Mouse (Mus musculus): ENCODE results near the gene 0610010K14Rik. TPM values are rescaled to one million over a fixed set of nuclear protein-coding genes. Genes with fewer than 3 reads are reported as not detected.

0610010K14Rik gene
- polyA plus RNA-seq, 1 experiment from 2014 or later = 50.1 TPM

DNA sequence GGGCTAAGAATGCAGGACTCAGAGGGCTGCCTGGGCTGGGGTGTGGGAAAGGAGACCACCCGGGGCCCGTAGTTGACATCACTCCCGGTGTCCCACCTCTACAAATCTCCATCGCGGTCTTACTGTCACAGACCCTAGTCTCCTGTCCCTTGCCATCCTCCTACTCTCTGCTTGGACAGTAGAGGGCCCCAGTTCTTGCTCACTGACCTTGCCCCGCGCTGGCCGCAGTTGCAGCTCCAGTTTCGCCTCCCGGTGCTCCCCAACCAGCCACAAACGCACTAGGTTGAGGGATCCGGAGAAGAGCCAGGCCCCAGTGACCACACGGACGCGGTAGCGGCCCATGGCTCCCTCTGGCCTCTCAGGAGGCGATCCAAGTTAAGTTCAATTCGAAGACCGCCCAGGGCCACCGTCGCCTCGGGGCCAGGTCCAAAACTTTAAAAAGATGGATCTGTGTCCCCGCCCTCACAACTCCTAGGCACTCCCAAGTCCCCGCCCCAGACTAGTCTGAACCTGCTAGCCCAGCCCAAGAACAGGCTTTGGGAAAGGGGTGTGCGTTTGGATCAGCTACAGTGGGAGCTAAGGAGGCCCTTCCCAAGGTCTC is 17.3 kb upstream of the 0610010K14Rik start, which contains the start of gene Alox12:
TSS of gene Alox12 (minus strand) at position 423 of the 601 bp plus-strand sequence.
- DNase-seq (ENCODE audit: low read depth, low spot score) = no peak
- in situ Hi-C loops (cut with MboI; ENCODE audit: low pct_unique_long_range_greater_than_20kb) = loop anchor here (5.0 kb wide), 1 partner anchor 37 kb away; no protein-coding TSS in a partner anchor
- ATAC-seq = no peak
- TF ChIP-seq CTCF (IDR thresholded peaks at IDR 0.05) = no peak
- ChIA-PET CTCF (interaction anchor here (1.2 kb wide), 1 partner anchor 8 kb away, joined by 3 read pairs; no protein-coding TSS in a partner anchor), POLR2A (no interaction called here)
- H3K27me3 ChIP-seq = peaks cover 53% of the 10 kb centered on the region

DNA sequence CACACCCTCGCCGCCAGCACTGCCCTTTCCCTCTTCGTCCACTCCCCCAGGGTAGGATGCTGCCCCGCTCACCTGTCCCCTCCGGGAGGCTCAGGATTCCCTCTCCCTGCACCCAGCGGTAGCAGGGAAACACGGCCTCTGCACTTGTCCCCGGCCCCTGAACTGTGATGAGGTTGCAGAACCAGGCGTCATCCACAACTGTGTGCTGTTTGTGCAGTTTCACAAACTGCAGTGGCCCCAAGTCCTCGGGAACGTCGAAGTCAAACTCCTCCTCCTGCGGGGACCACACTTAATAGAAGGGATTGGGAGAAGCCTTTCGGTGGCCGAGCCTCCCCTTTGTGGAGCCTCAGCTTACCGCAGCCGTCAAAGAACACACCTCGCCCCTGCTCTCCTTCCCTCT is 16.6 kb upstream of the 0610010K14Rik start:
- ChIA-PET CTCF (no interaction called here), POLR2A (no interaction called here)
- DNase-seq (ENCODE audit: low read depth, low spot score) (no peak), ATAC-seq (no peak)
- H3K27me3 ChIP-seq = peaks cover 58% of the 10 kb centered on the region
- no peak for TF ChIP-seq CTCF (IDR thresholded peaks at IDR 0.05)
- in situ Hi-C loops (cut with MboI; ENCODE audit: low pct_unique_long_range_greater_than_20kb) = loop anchor here (5.0 kb wide), 1 partner anchor 38 kb away; no protein-coding TSS in a partner anchor

- no peak for TF ChIP-seq CTCF (IDR thresholded peaks at IDR 0.05)
- in situ Hi-C loops (cut with MboI; ENCODE audit: low pct_unique_long_range_greater_than_20kb) = loop anchor here (5.0 kb wide), 1 partner anchor 40 kb away; no protein-coding TSS in a partner anchor
- H3K27me3 ChIP-seq = peaks cover 68% of the 10 kb centered on the region
- ChIA-PET CTCF (interaction anchor here (1.1 to 1.3 kb wide), 3 partner anchors 10 to 79 kb away, joined by 3 to 4 read pairs (median 3); no protein-coding TSS in a partner anchor), POLR2A (no interaction called here)
- ATAC-seq = no peak
- no peak for DNase-seq (ENCODE audit: low read depth, low spot score)
Observed at GRCm38 (mm10) chr11:70251853-70252252, 14.1 kb upstream of the 0610010K14Rik start.

- no peak for TF ChIP-seq CTCF (IDR thresholded peaks at IDR 0.05)
- H3K27me3 ChIP-seq = peaks cover 71% of the 10 kb centered on the region
- ATAC-seq (no peak), DNase-seq (ENCODE audit: low read depth, low spot score) (no peak)
- ChIA-PET CTCF (no interaction called here), POLR2A (interaction anchor here (1.1 to 2.0 kb wide), 2 partner anchors 11 to 40 kb away, joined by 3 to 8 read pairs; partner anchors contain the start of genes Gm21988 and Rnasek)
- in situ Hi-C loops (cut with MboI; ENCODE audit: low pct_unique_long_range_greater_than_20kb) = loop anchor here (5.0 kb wide), 1 partner anchor 42 kb away; no protein-coding TSS in a partner anchor
Observed at GRCm38 (mm10) chr11:70250150-70250549, 12.4 kb upstream of the 0610010K14Rik start.

DNA sequence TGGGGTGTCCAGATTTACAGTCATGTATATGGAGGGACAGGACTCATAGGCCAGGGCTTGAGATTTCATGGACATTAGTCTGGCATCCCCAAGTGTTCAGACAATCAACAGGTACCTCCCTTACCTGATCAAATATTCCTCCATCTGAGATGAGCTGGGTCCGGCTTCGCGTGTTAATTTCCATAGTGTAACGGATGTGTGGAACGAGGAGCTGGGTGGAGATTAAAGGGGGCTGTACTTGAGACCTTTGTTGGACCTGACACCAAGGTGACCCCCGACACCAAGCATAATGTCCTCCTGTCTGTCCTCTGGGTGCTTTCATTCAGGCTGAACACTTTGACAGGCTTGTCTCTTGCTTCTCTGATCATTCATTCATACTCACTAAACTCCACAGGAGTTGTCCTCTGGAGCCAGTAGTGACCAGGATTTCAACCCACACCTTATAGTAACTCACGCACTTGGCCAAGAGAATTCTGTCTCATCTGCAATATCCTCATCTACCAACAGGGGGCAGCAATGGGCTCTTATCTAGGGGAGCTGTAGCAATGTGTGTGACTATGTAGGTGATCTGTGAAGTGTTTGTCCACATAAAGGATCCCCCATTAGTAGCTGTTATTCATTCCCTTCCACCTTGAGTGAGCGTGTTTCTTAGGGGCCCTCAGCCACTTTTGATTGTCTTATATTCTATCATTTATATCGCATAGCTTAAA is 9.6 kb upstream of the 0610010K14Rik start:
- H3K27me3 ChIP-seq = peaks cover 58% of the 10 kb centered on the region
- CTCF ChIA-PET = interaction anchor here (0.7 to 1.0 kb wide), 4 partner anchors 8 to 45 kb away, joined by 3 to 5 read pairs (median 4); partner anchors contain the start of gene Alox12
- no peak for DNase-seq (ENCODE audit: low read depth, low spot score)
- ATAC-seq = no peak
- TF ChIP-seq CTCF (IDR thresholded peaks at IDR 0.05) = peak; percentile 88
- in situ Hi-C loops (cut with MboI; ENCODE audit: low pct_unique_long_range_greater_than_20kb) = no loop called here
- POLR2A ChIA-PET = interaction anchor here (0.9 kb wide), 1 partner anchor 8 kb away, joined by 4 read pairs; no protein-coding TSS in a partner anchor

- peaks cover 25% of the 10 kb centered on the region for H3K27me3 ChIP-seq
- CTCF ChIA-PET = no interaction called here
- no peak for TF ChIP-seq CTCF (IDR thresholded peaks at IDR 0.05)
- ATAC-seq (no peak), DNase-seq (ENCODE audit: low read depth, low spot score) (no peak)
- in situ Hi-C loops (cut with MboI; ENCODE audit: low pct_unique_long_range_greater_than_20kb) = no loop called here
- POLR2A ChIA-PET = no interaction called here
Observed at GRCm38 (mm10) chr11:70242591-70242990, 4.9 kb upstream of the 0610010K14Rik start.

- POLR2A ChIA-PET = interaction anchor here (1.1 to 2.0 kb wide), 5 partner anchors 7 to 19 kb away, joined by 4 to 8 read pairs (median 5); no protein-coding TSS in a partner anchor
- in situ Hi-C loops (cut with MboI; ENCODE audit: low pct_unique_long_range_greater_than_20kb) = no loop called here
- DNase-seq (ENCODE audit: low read depth, low spot score) (peak; percentile 69), ATAC-seq (peak; percentile 8)
- CTCF ChIA-PET = interaction anchor here (2.4 kb wide), 1 partner anchor 9 kb away, joined by 12 read pairs; the partner anchor contains the start of gene Bcl6b
- TF ChIP-seq CTCF (IDR thresholded peaks at IDR 0.05) = no peak
- peaks cover 10% of the 10 kb centered on the region for H3K27me3 ChIP-seq
Observed at GRCm38 (mm10) chr11:70239541-70240279, 2.0 kb upstream of the 0610010K14Rik start, which contains the start of the genes Gm21988 and Rnasek. Gene Gm21988, minus strand, starts transcription at chr11:70239830. Gene Rnasek, minus strand, starts transcription at chr11:70239842.

DNA sequence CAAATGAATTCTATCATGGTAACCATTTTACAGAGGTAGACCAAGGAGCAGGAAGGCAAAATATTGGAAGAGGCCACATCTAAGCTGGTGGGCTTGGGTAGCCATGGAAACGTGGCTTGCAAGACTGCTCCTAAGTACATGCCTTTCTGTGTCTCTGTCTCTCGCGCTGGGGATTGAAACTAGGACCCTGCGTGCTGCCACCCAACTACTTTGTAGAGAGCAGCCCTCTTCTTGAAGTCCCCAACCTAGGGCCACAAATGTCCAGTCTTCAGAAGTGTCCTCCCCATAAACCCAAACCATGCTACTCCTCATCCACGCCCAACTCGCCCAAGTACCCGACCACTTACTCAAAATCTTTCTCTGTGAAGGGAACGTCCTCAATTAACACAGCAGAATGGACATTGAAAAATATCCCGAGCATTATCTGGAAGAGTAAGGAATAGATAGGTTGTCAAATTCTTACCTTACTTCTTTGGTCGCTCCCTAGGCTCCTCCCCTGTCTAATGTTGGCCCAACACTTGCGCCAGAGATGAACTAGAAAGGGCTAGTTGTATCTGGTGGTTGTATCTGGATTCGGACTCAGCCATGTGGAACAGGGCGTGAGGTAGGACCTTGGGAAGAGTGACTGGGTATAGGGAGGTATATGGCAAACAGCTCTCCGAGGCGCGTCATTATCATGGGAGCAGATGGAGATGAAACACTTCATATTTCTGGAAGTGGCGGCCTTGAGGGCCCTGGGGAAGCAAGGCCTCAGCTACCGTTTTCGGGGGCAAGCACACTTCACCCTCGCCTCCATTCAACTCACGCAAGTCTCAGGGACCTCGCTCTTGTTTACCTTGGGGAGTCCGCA is 1.1 kb upstream of the 0610010K14Rik start:
- peaks cover 1% of the 10 kb centered on the region for H3K27me3 ChIP-seq
- DNase-seq (ENCODE audit: low read depth, low spot score) (no peak), ATAC-seq (no peak)
- ChIA-PET CTCF (interaction anchor here (2.4 kb wide), 1 partner anchor 8 kb away, joined by 12 read pairs; the partner anchor contains the start of gene Bcl6b), POLR2A (interaction anchor here (1.1 to 2.0 kb wide), 5 partner anchors 8 to 19 kb away, joined by 4 to 8 read pairs (median 5); no protein-coding TSS in a partner anchor)
- in situ Hi-C loops (cut with MboI; ENCODE audit: low pct_unique_long_range_greater_than_20kb) = no loop called here
- no peak for TF ChIP-seq CTCF (IDR thresholded peaks at IDR 0.05)

- in situ Hi-C loops (cut with MboI; ENCODE audit: low pct_unique_long_range_greater_than_20kb) = no loop called here
- POLR2A ChIA-PET = interaction anchor here (0.6 kb wide), 2 partner anchors 607 to 1158 kb away, joined by 4 read pairs; no protein-coding TSS in a partner anchor
- DNase-seq (ENCODE audit: low read depth, low spot score) = no peak
- no peak for ATAC-seq
- H3K27me3 ChIP-seq = no peaks in the 10 kb centered on the region
- CTCF ChIA-PET = interaction anchor here (1.2 kb wide), 1 partner anchor 96 kb away, joined by 3 read pairs; no protein-coding TSS in a partner anchor
- TF ChIP-seq CTCF (IDR thresholded peaks at IDR 0.05) = no peak
Observed at GRCm38 (mm10) chr11:70236717-70237116, 997 bp downstream of the 0610010K14Rik start.

Measured in Patski (cell line).